Mouse (Mus musculus) heart, adult 18-20 months (tissue): Measurements from ENCODE around the gene Tspan18. TPM values are rescaled to one million over a fixed set of nuclear protein-coding genes. Genes with fewer than 3 reads are reported as not detected.
A peak's percentile ranks its signal among the peaks of the same experiment; 100 is the strongest.

ENCODE experiments used
- DNase-seq, 2 experiments: peaks; one replicate each; pipeline ENCODE4 v3.0.0; 2021 to 2022; ENCODE audit warnings: mixed read lengths in 1 of 2
- total RNA-seq, 2 experiments: library from RNA; stranded (reverse); gene quantifications; 2 replicates each; pipeline ENCODE4 v1.2.3; 2021

The Tspan18 gene
- total RNA-seq, 2 experiments from 2014 or later: 11.7 to 13.3 TPM

GRCm38 (mm10) chr2:93339373-93340106, 5.2 kb upstream of the Tspan18 start:
- DNase-seq: peak in 1 of 2 experiments; percentile 27

GRCm38 (mm10) chr2:93335996-93336395, 1.7 kb upstream of the Tspan18 start:
- no peak for DNase-seq

DNA sequence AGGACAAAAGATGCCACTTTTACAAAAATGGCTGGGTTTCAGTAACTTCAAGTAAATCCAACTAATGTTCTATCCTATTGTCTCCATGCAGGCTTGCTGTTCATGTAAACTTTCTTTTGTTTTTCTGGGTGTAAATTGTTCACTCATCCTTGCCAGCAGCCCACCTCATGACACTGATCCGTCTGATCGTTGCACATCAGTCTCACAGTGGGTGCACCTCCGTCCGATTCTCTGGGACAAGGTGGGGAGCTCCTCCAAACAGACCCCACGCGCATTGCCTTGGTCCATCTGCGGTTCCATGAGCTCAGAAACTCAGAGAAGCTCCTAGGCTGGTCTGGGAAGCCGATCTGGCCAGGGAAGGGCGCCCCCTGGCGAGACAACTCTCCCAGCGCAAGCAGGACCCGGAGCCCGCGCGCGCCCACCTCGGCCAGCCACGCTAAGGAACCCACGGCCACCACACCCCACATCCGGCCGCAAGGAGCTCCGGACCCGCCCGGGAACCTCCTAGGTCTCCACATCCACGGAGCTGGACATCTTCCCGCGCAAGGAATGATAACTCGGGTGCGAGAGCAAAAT, 976 bp downstream of the Tspan18 start:
- DNase-seq: peak; percentile 89 to 92

DNA sequence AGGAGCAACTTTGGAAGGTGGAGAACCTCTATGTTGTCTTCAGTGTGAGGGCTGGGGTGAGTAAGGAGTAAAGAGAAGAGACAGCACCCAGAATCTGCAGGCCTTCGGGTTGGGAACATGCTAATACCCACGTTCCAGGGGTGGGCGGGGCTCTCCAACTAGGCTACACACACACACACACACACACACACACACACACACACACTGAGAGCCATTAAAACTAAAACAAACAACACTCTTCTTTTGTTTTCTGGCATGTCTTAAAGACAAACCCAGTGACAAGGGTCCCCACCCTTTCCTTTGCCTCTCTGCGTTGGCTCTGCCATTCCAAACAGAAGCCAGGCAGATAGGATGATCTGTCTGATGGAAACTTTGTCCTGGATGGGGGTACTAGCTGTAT, 2.0 kb downstream of the Tspan18 start:
- DNase-seq: peak; percentile 57 to 60

DNA sequence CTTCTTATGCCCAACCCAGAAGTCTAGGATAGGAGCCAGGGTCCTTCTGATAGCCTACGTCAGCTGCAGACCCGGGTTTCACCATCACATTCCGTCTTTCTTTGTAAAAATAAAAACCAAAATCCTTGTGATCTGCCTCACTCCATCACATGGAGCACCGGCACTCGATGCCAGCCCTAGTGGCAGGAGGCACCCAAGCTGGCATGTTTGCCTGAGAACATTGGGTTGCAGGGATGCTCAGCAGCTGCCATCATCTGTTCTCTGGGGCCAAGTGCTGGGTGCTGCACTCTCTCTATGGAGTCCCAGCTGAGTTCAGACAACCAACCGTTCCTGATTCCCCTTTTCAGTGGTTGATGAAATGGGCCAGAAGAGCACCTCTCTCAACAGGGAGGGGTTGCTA, 3.2 kb downstream of the Tspan18 start:
- no peak for DNase-seq

GRCm38 (mm10) chr2:93329120-93329519, 5.2 kb downstream of the Tspan18 start:
- DNase-seq: peak; percentile 36 to 45

DNA sequence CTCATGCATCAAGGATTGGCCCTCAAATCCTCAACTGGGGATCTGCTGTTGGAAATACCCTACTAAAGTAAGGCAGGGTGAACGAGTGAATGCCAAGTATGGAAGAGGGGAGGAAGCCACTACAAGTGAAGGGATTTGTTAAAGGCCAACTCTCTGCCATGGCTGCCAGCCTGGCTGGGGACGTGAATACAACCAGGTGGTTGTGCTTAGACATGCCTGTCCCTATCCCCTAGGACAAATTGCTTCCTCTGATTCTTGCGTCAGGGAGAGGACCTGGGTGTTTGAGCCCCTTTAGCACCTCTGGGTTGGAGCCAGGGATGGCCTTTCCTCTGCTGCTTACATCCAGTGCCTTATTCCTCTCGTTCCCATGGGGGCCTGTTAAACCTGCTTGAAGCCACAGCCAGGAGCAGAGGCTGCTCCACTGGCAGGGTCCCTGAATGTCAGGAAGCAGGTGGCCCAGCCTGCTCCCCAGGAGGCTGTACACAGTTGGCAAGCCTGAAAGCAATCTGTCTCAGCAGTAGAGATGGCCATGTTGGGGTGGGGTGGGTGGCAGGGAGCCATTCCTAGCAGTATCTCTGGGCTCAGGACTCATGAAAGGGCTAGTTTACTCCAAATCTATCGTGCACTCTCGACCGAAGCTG, 6.3 kb downstream of the Tspan18 start:
- DNase-seq: no peak

GRCm38 (mm10) chr2:93324681-93325080, 9.6 kb downstream of the Tspan18 start:
- no peak for DNase-seq

DNA sequence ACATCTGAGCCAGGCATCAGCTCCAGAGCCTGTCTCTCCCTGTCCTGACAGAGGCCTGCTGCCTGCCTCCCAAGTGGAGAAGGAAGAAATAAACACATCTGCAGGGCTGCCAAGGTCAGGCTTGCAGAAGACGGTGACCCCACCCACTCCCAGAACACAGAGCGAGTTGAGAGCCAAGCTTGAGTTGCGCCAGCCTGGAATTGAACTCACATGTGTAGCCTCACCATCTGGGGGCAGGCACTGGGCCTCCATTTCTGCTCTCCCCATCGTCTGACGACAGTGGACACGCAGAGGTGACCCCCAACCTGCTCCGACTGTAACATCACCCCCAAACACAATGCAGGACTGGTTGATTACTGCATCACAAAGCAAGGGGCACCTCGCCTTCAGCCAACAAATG, 12.4 kb downstream of the Tspan18 start:
- DNase-seq: peak; percentile 68 to 80

- DNase-seq: no peak
These were observed 14.0 kb downstream of the Tspan18 start for GRCm38 (mm10) chr2:93320267-93320666.

DNA sequence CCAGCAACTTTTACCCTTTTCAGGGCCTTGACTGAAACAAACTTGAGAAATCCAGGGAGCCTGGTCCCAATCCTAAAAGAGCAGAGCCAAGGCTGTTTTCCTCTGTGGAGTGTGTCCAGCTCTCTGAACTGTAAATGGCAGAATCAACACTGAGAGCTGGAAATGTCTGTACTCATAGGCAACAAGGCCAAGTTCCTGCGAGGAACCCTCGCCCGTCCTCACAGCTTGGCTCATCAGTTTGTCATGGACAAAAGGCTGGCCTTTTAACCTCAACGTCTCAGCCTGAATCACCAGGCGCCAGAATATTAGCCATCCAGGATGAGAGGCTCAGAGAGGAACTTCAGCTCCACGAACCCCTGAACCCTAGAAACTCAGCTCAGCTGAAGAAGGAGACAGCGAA, 14.7 kb downstream of the Tspan18 start:
- peak; percentile 39 to 43 for DNase-seq

- no peak for DNase-seq
These were observed 15.4 kb downstream of the Tspan18 start for GRCm38 (mm10) chr2:93318781-93319349.

GRCm38 (mm10) chr2:93313768-93314632, 20.3 kb downstream of the Tspan18 start:
- peak in 1 of 2 experiments; percentile 30 for DNase-seq

GRCm38 (mm10) chr2:93312458-93312857, 21.8 kb downstream of the Tspan18 start:
- no peak for DNase-seq

- DNase-seq: peak; percentile 55 to 74
These were observed 24.4 kb downstream of the Tspan18 start for GRCm38 (mm10) chr2:93309724-93310413.

DNA sequence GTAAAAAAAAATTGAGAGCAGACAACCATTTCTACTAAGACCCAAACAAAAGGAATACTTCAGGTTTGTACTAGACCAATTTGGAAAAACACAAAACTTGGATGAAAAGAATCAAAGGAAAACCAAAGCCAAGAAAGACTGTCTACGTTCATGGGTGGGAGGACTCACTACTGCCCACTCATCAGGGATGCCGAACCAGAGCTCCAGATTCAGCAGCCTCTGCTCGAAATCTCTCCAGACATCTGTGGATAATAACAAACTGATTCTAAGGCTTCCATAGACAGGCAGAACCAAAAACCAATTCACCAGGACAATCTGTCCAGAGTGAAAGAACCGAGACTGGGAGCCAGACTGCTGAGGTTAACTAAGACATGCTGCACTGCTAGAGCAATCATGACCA, 27.4 kb downstream of the Tspan18 start:
- no peak for DNase-seq

DNA sequence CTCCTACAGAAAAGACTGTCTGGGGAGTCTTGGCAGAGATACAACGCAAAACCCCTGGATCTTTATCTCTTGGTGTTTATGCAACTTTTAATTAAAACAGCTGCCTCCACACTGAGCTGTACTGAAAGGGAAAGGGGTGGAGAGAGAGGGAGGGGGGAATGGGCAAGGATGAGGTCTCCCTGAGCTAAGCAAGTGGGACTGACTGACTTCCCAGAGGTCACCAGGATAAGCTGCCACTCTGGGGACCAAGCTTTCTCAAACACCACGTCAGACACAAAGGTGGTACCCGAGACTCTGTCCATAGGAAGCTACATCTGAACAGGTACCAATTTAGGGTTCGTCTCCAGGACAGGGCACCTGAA, 30.1 kb downstream of the Tspan18 start:
- DNase-seq: no peak

DNA sequence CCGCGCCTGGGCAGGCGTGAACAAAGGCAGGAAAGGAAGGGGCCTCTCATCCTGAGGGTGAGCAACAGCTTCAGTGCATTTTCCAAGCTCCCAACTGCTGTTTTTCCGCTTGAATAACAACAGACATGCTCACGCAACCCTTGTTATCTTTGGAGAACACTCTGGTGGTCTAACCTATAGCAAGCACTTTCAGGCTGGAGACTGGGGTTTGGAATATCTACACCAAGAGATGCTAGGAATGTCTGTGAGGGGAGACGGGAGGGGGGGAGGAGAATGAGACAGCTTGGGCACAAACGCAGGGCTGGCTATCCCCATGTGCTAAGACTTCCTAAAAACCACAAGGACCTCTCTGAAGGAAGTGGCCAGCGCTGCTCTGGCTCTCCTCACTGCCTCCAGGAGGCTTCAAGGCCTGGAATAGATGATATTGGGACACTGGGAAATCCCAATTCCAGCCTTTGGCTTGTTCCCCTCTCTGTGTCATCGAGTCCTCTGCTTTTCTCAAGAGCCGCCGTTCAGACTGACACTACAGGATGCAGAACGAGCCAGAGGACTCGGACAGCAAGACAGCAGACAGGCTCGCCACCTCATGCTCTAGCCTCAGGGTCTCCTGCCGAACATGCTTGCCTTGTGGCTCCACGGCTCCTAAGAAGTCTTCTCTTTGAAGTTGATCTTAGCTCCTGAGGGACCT, 30.6 kb downstream of the Tspan18 start:
- DNase-seq: peak; percentile 52 to 68

- DNase-seq: no peak
These were observed 31.1 kb downstream of the Tspan18 start for GRCm38 (mm10) chr2:93303260-93303584.

DNA sequence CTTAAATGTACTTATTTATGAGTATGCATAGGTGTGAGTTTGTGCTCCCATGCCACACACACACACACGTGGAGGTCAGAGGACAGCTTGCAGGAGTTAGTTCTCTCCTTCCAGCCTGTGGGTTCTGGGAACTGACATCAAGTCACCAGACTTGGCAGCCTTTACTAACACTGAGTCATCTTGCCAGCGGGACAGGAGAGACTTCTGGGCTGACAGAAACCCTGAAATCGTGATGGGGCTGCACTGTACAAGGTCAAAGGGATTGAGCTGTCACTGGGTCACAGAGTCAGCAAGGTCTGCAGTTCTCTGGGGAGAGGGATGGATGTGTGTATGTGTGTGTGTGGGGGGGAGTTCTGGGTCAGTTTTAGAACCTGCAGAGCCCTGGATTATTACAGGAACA, 36.6 kb downstream of the Tspan18 start:
- peak; percentile 51 to 56 for DNase-seq
